In the genomic region with DNA sequence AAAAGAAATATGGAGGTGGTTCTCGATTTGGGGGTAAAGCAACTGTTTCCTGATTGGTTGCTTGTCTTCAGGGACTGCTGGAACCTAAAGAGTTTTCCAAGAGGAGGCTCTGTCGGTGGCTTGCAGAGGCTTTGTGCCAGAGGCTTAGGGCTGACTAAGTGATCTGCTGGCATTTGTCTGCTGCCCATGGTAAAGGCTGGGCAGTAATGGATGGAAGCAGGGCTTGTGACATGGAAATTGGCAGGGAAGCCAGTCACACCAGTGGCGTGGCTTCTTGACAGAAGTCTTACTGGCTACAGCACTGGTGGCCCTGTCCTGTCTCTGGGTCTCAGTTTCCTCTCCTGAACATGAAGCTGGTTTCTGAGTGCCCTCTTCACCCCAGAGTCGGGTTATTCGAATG, we compare ENCODE assay signal across 10 mouse cellular contexts.
"Had no signal": no experiment of that assay in that cellular context is flagged by ENCODE, and none has a peak within 500 bp of the region (broad histone marks: within the 10 kb centered on the region; RNA-seq: fewer than 3 reads in every experiment).

No protein-coding gene starts in this region.

- DNase-seq: lung, adult 2 months; lung, postnatal 14 days; lung, postnatal 36 days; right cerebral cortex, postnatal 14 days; thymus, adult 18-20 months; thymus, postnatal 14 days; thymus, postnatal 36 days had no signal

- ATAC-seq: lung, postnatal 0 days; midbrain, embryonic 13.5 days; midbrain, embryonic 15.5 days had no signal
